Mouse (Mus musculus) CH12.LX (cell line): Measurements from ENCODE around the gene Traf4. TPM values are rescaled to one million over a fixed set of nuclear protein-coding genes. Genes with fewer than 3 reads are reported as not detected.

Experiments
- DNase-seq: peaks from one replicate; pipeline ENCODE4 v3.0.0-alpha.2; 2013; ENCODE audit errors: extremely low read depth
- H3K27ac ChIP-seq: 2 replicates; pipeline ENCODE4 v1.5.1; 2012; ENCODE audit warnings: low read depth, mild to moderate bottlenecking, control low read depth, moderate library complexity; ENCODE audit not compliant: insufficient read depth
- H3K27me3 ChIP-seq: replicated peaks from 2 replicates; pipeline ENCODE3; 2012; ENCODE audit warnings: inconsistent platforms
- H3K36me3 ChIP-seq, 2 experiments: replicated peaks in 1 of 2; 2 replicates each; pipeline versions ENCODE3 to v1.6.1; 2012; ENCODE audit warnings: inconsistent platforms in 1 of 2, low read length in 1 of 2, mild to moderate bottlenecking in 1 of 2, mixed read lengths in 1 of 2, moderate library complexity in 1 of 2; ENCODE audit not compliant: control insufficient read depth in 1 of 2, insufficient read depth in 1 of 2
- H3K4me1 ChIP-seq, 2 experiments: 2 replicates each; pipeline ENCODE4 v1.6.1; 2012; ENCODE audit warnings: inconsistent platforms in 1 of 2, moderate library complexity in 1 of 2; ENCODE audit not compliant: insufficient read depth in 2 of 2, control insufficient read depth in 1 of 2
- H3K4me2 ChIP-seq: 2 replicates; pipeline ENCODE4 v1.6.1; 2012; ENCODE audit warnings: low read depth, mild to moderate bottlenecking, control low read depth; ENCODE audit not compliant: poor library complexity, insufficient read depth, severe bottlenecking
- H3K4me3 ChIP-seq, 3 experiments: fragments of 150-350 bp in 1 of 3; sonication (generic) in 1 of 3; replicated peaks in 1 of 3; 2 replicates each; pipeline versions ENCODE3 to v1.5.1; 2011 to 2012; ENCODE audit warnings: low read depth in 2 of 3, low read length in 2 of 3, mild to moderate bottlenecking in 2 of 3, moderate library complexity in 2 of 3, control low read depth in 1 of 3, improper control_type of control experiment in 1 of 3, inconsistent platforms in 1 of 3, mixed read lengths in 1 of 3; ENCODE audit not compliant: poor library complexity in 1 of 3
- H3K79me2 ChIP-seq: replicated peaks from 2 replicates; pipeline ENCODE4 v1.6.1; 2012; ENCODE audit warnings: mild to moderate bottlenecking, moderate library complexity; ENCODE audit not compliant: control insufficient read depth, poor library complexity, insufficient read depth, severe bottlenecking; ENCODE audit errors: extremely low read depth
- H3K9ac ChIP-seq: 2 replicates; pipeline ENCODE4 v1.6.1; 2012; ENCODE audit warnings: low read depth, mild to moderate bottlenecking, control low read depth, moderate library complexity; ENCODE audit not compliant: insufficient read depth
- H3K9me3 ChIP-seq: replicated peaks from 2 replicates; pipeline ENCODE3; 2012; ENCODE audit warnings: low read length, inconsistent platforms, mixed read lengths
- CTCF ChIP-seq, 2 experiments: IDR thresholded peaks in 1 of 2; conservative IDR thresholded peaks in 1 of 2; 2 replicates each; pipeline ENCODE4 v1.5.1; 2011 to 2012; ENCODE audit warnings: low read depth in 2 of 2, low read length in 2 of 2, improper control_type of control experiment in 1 of 2, inconsistent platforms in 1 of 2, mild to moderate bottlenecking in 1 of 2, moderate library complexity in 1 of 2
- EP300 ChIP-seq: IDR thresholded peaks from 2 replicates; pipeline ENCODE4 v1.6.1; 2011; ENCODE audit warnings: low read length, improper control_type of control experiment
- ETS1 ChIP-seq: conservative IDR thresholded peaks from 2 replicates; pipeline ENCODE4 v1.6.1; 2012; ENCODE audit warnings: low read depth, mild to moderate bottlenecking, inconsistent platforms, low read length, improper control_type of control experiment, moderate library complexity
- GABPA ChIP-seq: IDR thresholded peaks from 2 replicates; pipeline ENCODE4 v1.6.1; 2012; ENCODE audit warnings: low read depth, low read length, improper control_type of control experiment, inconsistent platforms; ENCODE audit not compliant: insufficient replicate concordance
- HCFC1 ChIP-seq: IDR thresholded peaks from 2 replicates; pipeline ENCODE4 v1.6.1; 2012; ENCODE audit warnings: low read depth, mild to moderate bottlenecking, inconsistent platforms, low read length, improper control_type of control experiment
- IRF4 ChIP-seq: IDR thresholded peaks from 2 replicates; pipeline ENCODE4 v1.6.1; 2014; ENCODE audit warnings: low read depth, mild to moderate bottlenecking, inconsistent platforms, low read length, improper control_type of control experiment
- JUN ChIP-seq: IDR thresholded peaks from 2 replicates; pipeline ENCODE4 v1.6.1; 2011; ENCODE audit warnings: low read depth, mild to moderate bottlenecking, low read length, improper control_type of control experiment, moderate library complexity; ENCODE audit not compliant: insufficient read depth
- JUND ChIP-seq: conservative IDR thresholded peaks from 2 replicates; pipeline ENCODE4 v1.6.1; 2011; ENCODE audit warnings: low read depth, low read length, improper control_type of control experiment
- MAFK ChIP-seq: IDR thresholded peaks from 2 replicates; pipeline ENCODE4 v1.6.1; 2011; ENCODE audit warnings: low read length, improper control_type of control experiment; ENCODE audit not compliant: insufficient replicate concordance
- MAX ChIP-seq: IDR thresholded peaks from 2 replicates; pipeline ENCODE4 v1.6.1; 2011; ENCODE audit warnings: low read length, improper control_type of control experiment
- MAZ ChIP-seq: IDR thresholded peaks from 2 replicates; pipeline ENCODE4 v1.6.1; 2012; ENCODE audit warnings: low read depth, mild to moderate bottlenecking, inconsistent platforms, low read length, improper control_type of control experiment, moderate library complexity
- MYC ChIP-seq: IDR thresholded peaks from 2 replicates; pipeline ENCODE4 v1.6.1; 2011; ENCODE audit warnings: low read depth, mild to moderate bottlenecking, improper control_type of control experiment, low read length
- NRF1 ChIP-seq: IDR thresholded peaks from 2 replicates; pipeline ENCODE4 v1.6.1; 2014; ENCODE audit warnings: low read depth, mild to moderate bottlenecking, inconsistent platforms, low read length, improper control_type of control experiment, moderate library complexity
- PAX5 ChIP-seq: IDR thresholded peaks from 2 replicates; pipeline ENCODE4 v1.6.1; 2012; ENCODE audit warnings: low read length, inconsistent platforms, mixed read lengths
- RAD21 ChIP-seq: IDR thresholded peaks from 2 replicates; pipeline ENCODE4 v1.6.1; 2011; ENCODE audit warnings: low read depth, mild to moderate bottlenecking, low read length, improper control_type of control experiment, moderate library complexity
- RCOR1 ChIP-seq: conservative IDR thresholded peaks from 2 replicates; pipeline ENCODE4 v1.6.1; 2012; ENCODE audit warnings: low read depth, mild to moderate bottlenecking, inconsistent platforms, low read length, improper control_type of control experiment
- SIN3A ChIP-seq: IDR thresholded peaks from 2 replicates; pipeline ENCODE4 v1.6.1; 2012; ENCODE audit warnings: low read length, improper control_type of control experiment, inconsistent platforms
- SMC3 ChIP-seq: IDR thresholded peaks from 2 replicates; pipeline ENCODE4 v1.6.1; 2011; ENCODE audit warnings: low read depth, low read length, improper control_type of control experiment
- TBP ChIP-seq: conservative IDR thresholded peaks from 2 replicates; pipeline ENCODE4 v1.6.1; 2011; ENCODE audit warnings: low read depth, low read length, improper control_type of control experiment
- UBTF ChIP-seq: IDR thresholded peaks from 2 replicates; pipeline ENCODE4 v1.6.1; 2012; ENCODE audit warnings: low read depth, mild to moderate bottlenecking, inconsistent platforms, low read length, improper control_type of control experiment, moderate library complexity
- ZKSCAN1 ChIP-seq: IDR thresholded peaks from 2 replicates; pipeline ENCODE4 v1.6.1; 2012; ENCODE audit warnings: low read depth, inconsistent platforms, low read length, improper control_type of control experiment, borderline replicate concordance
- ZMIZ1 ChIP-seq: IDR thresholded peaks from 2 replicates; pipeline ENCODE4 v1.6.1; 2012; ENCODE audit warnings: low read depth, mild to moderate bottlenecking, inconsistent platforms, low read length, improper control_type of control experiment
- ZNF384 ChIP-seq: IDR thresholded peaks from 2 replicates; pipeline ENCODE4 v1.6.1; 2012; ENCODE audit warnings: low read depth, low read length, improper control_type of control experiment, inconsistent platforms
- dilution Hi-C: fragments of 300-500 bp; cut with MboI; formaldehyde crosslinking; loops from 2 replicates; pipeline ENCODE4 v1.14.3; 2020; ENCODE audit warnings: low sequenced_read_pairs; ENCODE audit not compliant: extremely low pct_unique_long_range_greater_than_20kb, extremely low pct_ligation_motif_present
- in situ Hi-C: fragments of 300-500 bp; cut with MboI; formaldehyde crosslinking; loops from 3 replicates; pipeline ENCODE4 v1.14.3; 2019; ENCODE audit warnings: low sequenced_read_pairs, low pct_ligation_motif_present, low pct_unique_long_range_greater_than_20kb, mixed read lengths
- polyA plus RNA-seq: library from polyadenylated mRNA; unstranded; fragments of >175 nt; gene quantifications from 2 replicates; pipeline ENCODE4 v1.2.1, GENCODE M21; 2012; ENCODE audit warnings: low read depth; ENCODE audit not compliant: insufficient read length
- total RNA-seq, 2 experiments: library from RNA; depleted of rRNA; stranded (reverse); fragments of 300-350 nt in 1 of 2; fragments of >200 nt in 1 of 2; gene quantifications; 2 replicates each; pipeline ENCODE4 v1.2.3; 2012 to 2014

The Traf4 gene
- total and polyA plus RNA-seq, 3 experiments: 20.8 to 68.7 (median 55.9) TPM

GRCm38 (mm10) chr11:78172034-78172747 is 6.8 kb upstream of the Traf4 start (continued):
- no peak for TF ChIP-seq NRF1
- TF ChIP-seq SIN3A: no peak; the same call in 1 of the 2 replicates

- peak; percentile 45 for TF ChIP-seq RAD21
- peak; percentile 93 for TF ChIP-seq ZNF384
- 0 out of 2 replicates have a peak, but pooled peaks have one; percentile 30 for TF ChIP-seq MYC
- TF ChIP-seq CTCF (conservative IDR thresholded peaks at IDR 0.05 in 1 of 2, IDR thresholded peaks at IDR 0.05 in 1 of 2; ENCODE audit: low read depth in 2 of 2, low read length in 2 of 2): peak in 1 of 2 experiments; percentile 60; a peak in 2 of 4 replicates
- no peak for TF ChIP-seq UBTF
- peak; percentile 55 for TF ChIP-seq SMC3
- Histone ChIP-seq H3K4me1 (peaks cover 7 to 67% of the 10 kb centered on the region in 2 experiments), H3K36me3 (peaks cover 0 to 37% of the 10 kb centered on the region in 2 experiments), H3K4me2 (no peak overlapping the region), H3K27ac (no peak overlapping the region), H3K9me3 (peaks cover 2% of the 10 kb centered on the region), H3K9ac (no peak overlapping the region), H3K79me2 (no peaks in the 10 kb centered on the region), H3K27me3 (no peaks in the 10 kb centered on the region), H3K4me3 (no peak overlapping the region)
- dilution Hi-C loops (no loop called here), in situ Hi-C loops (loop anchor here (10.0 kb wide), 1 partner anchor 147 kb away; no protein-coding TSS in a partner anchor)
- DNase-seq: no peak
These were observed 5.9 kb upstream of the Traf4 start for GRCm38 (mm10) chr11:78171328-78171727.

GRCm38 (mm10) chr11:78170306-78170705 is 4.9 kb upstream of the Traf4 start:
- Histone ChIP-seq H3K79me2 (no peaks in the 10 kb centered on the region), H3K4me2 (no peak overlapping the region), H3K27me3 (no peaks in the 10 kb centered on the region), H3K9ac (no peak overlapping the region), H3K36me3 (peaks cover 0 to 37% of the 10 kb centered on the region in 2 experiments), H3K9me3 (peaks cover 2% of the 10 kb centered on the region), H3K27ac (no peak overlapping the region), H3K4me3 (no peak overlapping the region), H3K4me1 (peaks cover 11 to 70% of the 10 kb centered on the region in 2 experiments)
- dilution Hi-C loops (no loop called here), in situ Hi-C loops (loop anchor here (10.0 kb wide), 1 partner anchor 146 kb away; no protein-coding TSS in a partner anchor)
- no peak for DNase-seq
- no peak for TF ChIP-seq GABPA
- no peak for TF ChIP-seq ETS1
- no peak for TF ChIP-seq MAFK
- TF ChIP-seq EP300: no peak
- TF ChIP-seq TBP: no peak
- no peak for TF ChIP-seq JUND
- TF ChIP-seq JUN: no peak
- no peak for TF ChIP-seq PAX5
- TF ChIP-seq HCFC1: no peak
- TF ChIP-seq RCOR1: no peak
- no peak for TF ChIP-seq MAZ
- TF ChIP-seq ZMIZ1: no peak
- no peak for TF ChIP-seq MAX
- TF ChIP-seq UBTF: no peak
- TF ChIP-seq IRF4: no peak
- no peak for TF ChIP-seq ZKSCAN1
- TF ChIP-seq, all 38 proteins: peak for 0
